Mouse (Mus musculus) heart, postnatal 0 days (tissue): Measurements from ENCODE around the gene Ndel1. TPM values are rescaled to one million over a fixed set of nuclear protein-coding genes. Genes with fewer than 3 reads are reported as not detected.

Source experiments
- ATAC-seq: fragments of 200-750 bp; cut with Nextera tagmentation; 2 replicates; pipeline ENCODE4 v1.8.0; 2017; ENCODE audit warnings: low read depth, moderate number of reproducible peaks, moderate library complexity; ENCODE audit not compliant: insufficient read depth
- DNase-seq: peaks from one replicate; pipeline ENCODE4 v3.0.0-alpha.2; 2016; ENCODE audit warnings: low spot score
- H3K27ac ChIP-seq: fragments of 300-500 bp; sonication (generic); 2 replicates; pipeline ENCODE4 v1.5.1; 2014; ENCODE audit warnings: low read depth, mild to moderate bottlenecking
- H3K27me3 ChIP-seq: fragments of 300-500 bp; sonication (generic); 2 replicates; pipeline ENCODE4 v1.6.1; 2014; ENCODE audit warnings: low read length, mixed read lengths; ENCODE audit not compliant: control insufficient read depth, insufficient read depth
- H3K36me3 ChIP-seq: fragments of 300-500 bp; sonication (generic); replicated peaks from 2 replicates; pipeline ENCODE4 v1.6.1; 2014; ENCODE audit warnings: low read length, mixed read lengths; ENCODE audit not compliant: control insufficient read depth, insufficient read depth
- H3K4me1 ChIP-seq: fragments of 300-500 bp; sonication (generic); 2 replicates; pipeline ENCODE4 v1.6.1; 2014; ENCODE audit warnings: antibody characterized with exemption; ENCODE audit not compliant: control insufficient read depth, insufficient read depth
- H3K4me2 ChIP-seq: fragments of 300-500 bp; sonication (generic); 2 replicates; pipeline ENCODE4 v1.6.1; 2014; ENCODE audit warnings: low read depth, mild to moderate bottlenecking, low read length, moderate library complexity
- H3K4me3 ChIP-seq: fragments of 300-500 bp; sonication (generic); 2 replicates; pipeline ENCODE4 v1.5.1; 2014; ENCODE audit warnings: low read depth, low read length
- H3K9ac ChIP-seq: fragments of 300-500 bp; sonication (generic); replicated peaks from 2 replicates; pipeline ENCODE4 v1.6.1; 2014; ENCODE audit warnings: low read depth, low read length, mixed read lengths
- H3K9me3 ChIP-seq: fragments of 300-500 bp; sonication (generic); replicated peaks from 2 replicates; pipeline ENCODE4 v1.6.1; 2016; ENCODE audit warnings: low read length; ENCODE audit not compliant: control insufficient read depth
- CTCF ChIP-seq: IDR thresholded peaks from 2 replicates; pipeline ENCODE4 v1.5.1; 2016; ENCODE audit warnings: antibody characterized with exemption, control low read depth, low read depth
- EP300 ChIP-seq: IDR thresholded peaks from 2 replicates; pipeline ENCODE4 v1.6.1; 2016; ENCODE audit warnings: antibody characterized with exemption, low read depth
- WGBS: fragments of 180-500 bp; shearing (Covaris S2); extraction: QIAGEN DNeasy Blood & Tissue Kit; methylation state at CpG from one replicate; pipeline ENCODE4 v1.1.7; 2014; 5-methylcytosine and 5-hydroxymethylcytosine counted together
- polyA plus RNA-seq: library from polyadenylated mRNA; unstranded; fragments of >200 nt; fragmentation: Nextera tagmentation; extraction: Ambion mirVana; gene quantifications from 2 replicates; pipeline ENCODE4 v1.2.1, GENCODE M21; 2015
- total RNA-seq: library from RNA; depleted of rRNA; stranded (reverse); fragments of >200 nt; gene quantifications from 2 replicates; pipeline ENCODE4 v1.2.3, GENCODE M21; 2014; ENCODE audit warnings: low replicate concordance; rRNA removed

Gene Ndel1
- total and polyA plus RNA-seq, 2 experiments from 2014 or later, result 62.3 to 130 TPM

DNA sequence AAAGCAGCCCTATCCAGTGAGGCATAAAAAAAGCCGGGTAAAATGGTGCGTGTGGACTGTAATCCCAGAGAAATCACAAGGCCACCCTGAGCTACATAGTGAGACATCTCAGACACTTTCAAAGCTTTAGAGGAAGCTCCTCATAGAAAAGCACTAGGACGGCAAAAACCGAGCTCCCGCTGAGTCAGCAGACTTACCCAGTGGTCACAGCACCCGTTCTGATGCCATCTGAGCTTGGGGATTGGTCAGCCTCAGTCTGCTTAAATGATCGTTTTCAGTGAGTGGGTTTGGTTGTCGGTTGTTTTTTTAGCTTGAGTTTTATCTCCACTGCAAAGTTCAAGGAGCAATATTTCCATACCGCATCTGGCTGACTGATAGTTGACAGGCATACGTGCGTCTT, 93.7 kb downstream of the Ndel1 start:
- H3K4me2 ChIP-seq, result no peak overlapping the region
- H3K9me3 ChIP-seq, result no peaks in the 10 kb centered on the region
- H3K4me1 ChIP-seq, result peaks cover 11% of the 10 kb centered on the region
- TF ChIP-seq CTCF, result no peak
- no peak for TF ChIP-seq EP300
- ATAC-seq (no peak), DNase-seq (no peak)
- H3K27me3 ChIP-seq, result no peaks in the 10 kb centered on the region
- H3K4me3 ChIP-seq, result no peak overlapping the region
- peaks cover 69% of the 10 kb centered on the region for H3K36me3 ChIP-seq
- no peak overlapping the region for H3K9ac ChIP-seq
- H3K27ac ChIP-seq, result no peak overlapping the region
- 72% methylated on average over 11 of the region's 11 CpGs for WGBS

GRCm38 (mm10) chr11:68776147-68776655, 95.5 kb downstream of the Ndel1 start:
- Histone ChIP-seq H3K36me3 (peaks cover 71% of the 10 kb centered on the region), H3K4me3 (no peak overlapping the region), H3K27me3 (no peaks in the 10 kb centered on the region), H3K9me3 (no peaks in the 10 kb centered on the region), H3K27ac (no peak overlapping the region), H3K4me1 (peaks cover 11% of the 10 kb centered on the region), H3K9ac (no peak overlapping the region), H3K4me2 (no peak overlapping the region)
- ATAC-seq (no peak), DNase-seq (no peak)
- WGBS, result 70% methylated on average over 7 of the region's 7 CpGs
- TF ChIP-seq EP300 (no peak), CTCF (no peak)

Other genes starting within 250 kb of the Ndel1 start
- gene Myh10, start 180.3 kb downstream of the Ndel1 start, total RNA-seq, result 82.8 and 150 TPM in 2 replicates
- gene Myh10, start 180.3 kb downstream of the Ndel1 start, polyA plus RNA-seq, result 34.9 and 39.5 TPM in 2 replicates
- not detected in 2 replicates for gene Rnf222, start 16.7 kb upstream of the Ndel1 start, total RNA-seq
- 0.14 and 0.15 TPM in 2 replicates for gene Rnf222, start 16.7 kb upstream of the Ndel1 start, polyA plus RNA-seq
- 1,343 and 1,533 TPM in 2 replicates for gene Rpl26, start 29.7 kb upstream of the Ndel1 start, total RNA-seq
- gene Rpl26, start 29.7 kb upstream of the Ndel1 start, polyA plus RNA-seq, result 529 and 545 TPM in 2 replicates
- not detected in 2 replicates for gene Odf4, start 55.2 kb upstream of the Ndel1 start, total RNA-seq
- gene Odf4, start 55.2 kb upstream of the Ndel1 start, polyA plus RNA-seq, result not detected in 2 replicates
- 12.6 and 19.8 TPM in 2 replicates for gene Arhgef15, start 85.6 kb upstream of the Ndel1 start, total RNA-seq
- 10.0 and 11.6 TPM in 2 replicates for gene Arhgef15, start 85.6 kb upstream of the Ndel1 start, polyA plus RNA-seq
- gene Slc25a35, start 96.3 kb upstream of the Ndel1 start, total RNA-seq, result 0.70 and 3.6 TPM in 2 replicates
- 1.9 and 2.0 TPM in 2 replicates for gene Slc25a35, start 96.3 kb upstream of the Ndel1 start, polyA plus RNA-seq
- 101 and 103 TPM in 2 replicates for gene Rangrf, start 103.3 kb upstream of the Ndel1 start, total RNA-seq
- gene Rangrf, start 103.3 kb upstream of the Ndel1 start, polyA plus RNA-seq, result 78.0 and 85.1 TPM in 2 replicates
- gene Pfas, start 136.6 kb upstream of the Ndel1 start, total RNA-seq, result 10.1 and 12.3 TPM in 2 replicates
- gene Pfas, start 136.6 kb upstream of the Ndel1 start, polyA plus RNA-seq, result 8.3 and 8.7 TPM in 2 replicates
- gene Ctc1, start 144.1 kb upstream of the Ndel1 start, total RNA-seq, result 40.0 and 46.0 TPM in 2 replicates
- 18.6 TPM in 2 replicates for gene Ctc1, start 144.1 kb upstream of the Ndel1 start, polyA plus RNA-seq
- gene Aurkb, start 173.8 kb upstream of the Ndel1 start, total RNA-seq, result 21.4 and 54.6 TPM in 2 replicates
- 19.5 and 19.9 TPM in 2 replicates for gene Aurkb, start 173.8 kb upstream of the Ndel1 start, polyA plus RNA-seq
- gene Borcs6, start 187.9 kb upstream of the Ndel1 start, total RNA-seq, result 21.3 and 24.1 TPM in 2 replicates
- gene Borcs6, start 187.9 kb upstream of the Ndel1 start, polyA plus RNA-seq, result 12.1 and 13.0 TPM in 2 replicates
- gene Tmem107, start 198.9 kb upstream of the Ndel1 start, total RNA-seq, result 10.9 and 25.5 TPM in 2 replicates
- 18.3 and 24.3 TPM in 2 replicates for gene Tmem107, start 198.9 kb upstream of the Ndel1 start, polyA plus RNA-seq
- 25.2 and 27.9 TPM in 2 replicates for gene Vamp2, start 216.6 kb upstream of the Ndel1 start, total RNA-seq
- gene Vamp2, start 216.6 kb upstream of the Ndel1 start, polyA plus RNA-seq, result 59.2 and 62.1 TPM in 2 replicates
- 76.8 and 93.5 TPM in 2 replicates for gene Per1, start 223.4 kb upstream of the Ndel1 start, total RNA-seq
- gene Per1, start 223.4 kb upstream of the Ndel1 start, polyA plus RNA-seq, result 8.1 and 9.7 TPM in 2 replicates
- gene Hes7, start 248.5 kb upstream of the Ndel1 start, total RNA-seq, result not detected in 2 replicates
- 0.26 and 0.29 TPM in 2 replicates for gene Hes7, start 248.5 kb upstream of the Ndel1 start, polyA plus RNA-seq